ENCODE assay signal across 8 mouse cellular contexts in the genomic region with DNA sequence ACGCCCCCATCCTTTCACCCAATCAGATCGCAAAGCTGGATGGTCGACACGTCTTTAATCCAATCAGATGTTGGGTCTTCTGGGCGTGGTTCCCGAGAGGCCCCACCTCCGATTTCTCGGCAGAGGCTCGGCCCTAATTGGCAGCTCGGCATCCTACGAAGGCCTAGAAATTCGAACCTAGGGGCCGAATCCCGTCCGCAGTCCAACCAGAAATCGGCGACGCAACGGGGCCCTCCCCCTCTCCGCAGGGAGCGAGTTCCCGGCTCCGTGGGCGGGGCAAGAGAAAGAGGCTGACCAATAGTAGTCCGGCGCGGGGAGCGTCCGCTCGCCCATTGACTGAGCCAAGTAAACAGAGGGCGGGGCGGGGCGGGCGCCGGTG. TPM values are rescaled to one million over a fixed set of nuclear protein-coding genes. Genes with fewer than 3 reads are reported as not detected.
DNase-seq lines count a peak whose midpoint lies in the region; ATAC-seq and TF ChIP-seq lines count a peak whose summit lies in the region.

A gene (plus strand): TSS at position 136 of the 379 bp plus-strand sequence.

- no peaks in the 10 kb centered on the region for H3K27me3 ChIP-seq in embryonic facial prominence, embryonic 15.5 days
- H3K27me3 ChIP-seq in limb, embryonic 14.5 days (ENCODE audit: control insufficient read depth, insufficient read depth, low read length), result no peaks in the 10 kb centered on the region
- H3K27me3 ChIP-seq in midbrain, postnatal 0 days (ENCODE audit: insufficient read depth, low read length), result no peaks in the 10 kb centered on the region

- WGBS in bone marrow, adult 2 months, result under 1% methylated on average over 35 of the region's 35 CpGs
- under 1% methylated on average over 30 of the region's 35 CpGs for WGBS in embryonic facial prominence, embryonic 15.5 days
- under 1% methylated on average over 28 of the region's 35 CpGs for WGBS in limb, embryonic 14.5 days
- under 1% methylated on average over 35 of the region's 35 CpGs for WGBS in midbrain, postnatal 0 days

- peaks cover 7% of the 10 kb centered on the region; the same call in 1 of the 2 replicates for H3K36me3 ChIP-seq in embryonic facial prominence, embryonic 15.5 days
- peaks cover 7% of the 10 kb centered on the region for H3K36me3 ChIP-seq in limb, embryonic 14.5 days (ENCODE audit: control insufficient read depth, insufficient read depth, low read length)
- H3K36me3 ChIP-seq in midbrain, postnatal 0 days (ENCODE audit: insufficient read depth, low read length), result peaks cover 4% of the 10 kb centered on the region; the same call in 1 of the 2 replicates

- DNase-seq in 416B (ENCODE audit: low read depth), result peak; percentile 100
- peak; percentile 100 for DNase-seq in heart, adult 8-10 months (ENCODE audit: low spot score)
- DNase-seq in kidney, adult 9 months, result peak; percentile 100
- peak; percentile 100 for DNase-seq in limb, embryonic 14.5 days (ENCODE audit: low spot score)
- peak; percentile 100 for DNase-seq in midbrain, postnatal 0 days (ENCODE audit: low spot score)
- DNase-seq in spleen, postnatal 14 days (ENCODE audit: low spot score in 2 of 2), result peak; percentile 97

- no peak for TF ChIP-seq POLR2A in bone marrow, adult 2 months (IDR thresholded peaks at IDR 0.05; ENCODE audit: borderline replicate concordance, control insufficient read depth, low read depth, low read length)
- TF ChIP-seq POLR2A in limb, embryonic 14.5 days (IDR thresholded peaks at IDR 0.05; ENCODE audit: borderline replicate concordance, extremely low read depth, insufficient read depth, insufficient read length), result no peak

- H3K27ac ChIP-seq in bone marrow, adult 2 months (ENCODE audit: control insufficient read depth, insufficient read depth, low read depth, low read length, poor library complexity), result peak within 1 kb of the TSS; percentile 99
- H3K27ac ChIP-seq in embryonic facial prominence, embryonic 15.5 days (replicated peaks), result peak within 1 kb of the TSS; percentile 96
- peak within 1 kb of the TSS; percentile 88 for H3K27ac ChIP-seq in limb, embryonic 14.5 days (replicated peaks; ENCODE audit: low read depth, low read length)
- H3K27ac ChIP-seq in midbrain, postnatal 0 days (ENCODE audit: low read depth, low read length), result peak within 1 kb of the TSS; percentile 79

- H3K4me3 ChIP-seq in bone marrow, adult 2 months (replicated peaks; ENCODE audit: control insufficient read depth, low read depth, low read length), result peak within 1 kb of the TSS; percentile 90
- peak within 1 kb of the TSS; percentile 70 for H3K4me3 ChIP-seq in embryonic facial prominence, embryonic 15.5 days (replicated peaks)
- H3K4me3 ChIP-seq in limb, embryonic 14.5 days (replicated peaks; ENCODE audit: low read length), result peak within 1 kb of the TSS; percentile 70
- H3K4me3 ChIP-seq in midbrain, postnatal 0 days (ENCODE audit: low read depth, low read length), result peak within 1 kb of the TSS; percentile 80

- H3K4me2 ChIP-seq in embryonic facial prominence, embryonic 15.5 days (replicated peaks), result peak within 1 kb of the TSS; percentile 70
- peak within 1 kb of the TSS; percentile 70 for H3K4me2 ChIP-seq in limb, embryonic 14.5 days (replicated peaks; ENCODE audit: low read depth, low read length, severe bottlenecking)
- peak within 1 kb of the TSS; percentile 86 for H3K4me2 ChIP-seq in midbrain, postnatal 0 days (ENCODE audit: low read depth, low read length, poor library complexity, severe bottlenecking)

- no peak for TF ChIP-seq CTCF in bone marrow, adult 2 months (IDR thresholded peaks at IDR 0.05; ENCODE audit: control insufficient read depth, insufficient read depth, low read length)
- no peak for TF ChIP-seq CTCF in midbrain, postnatal 0 days (IDR thresholded peaks at IDR 0.05)

- peaks cover 13% of the 10 kb centered on the region; the same call in 1 of the 2 replicates for H3K4me1 ChIP-seq in bone marrow, adult 2 months (ENCODE audit: control insufficient read depth, insufficient read depth, low read length)
- peaks cover 29% of the 10 kb centered on the region for H3K4me1 ChIP-seq in embryonic facial prominence, embryonic 15.5 days
- peaks cover 16% of the 10 kb centered on the region for H3K4me1 ChIP-seq in limb, embryonic 14.5 days (ENCODE audit: control insufficient read depth, insufficient read depth, low read length)
- H3K4me1 ChIP-seq in midbrain, postnatal 0 days (ENCODE audit: insufficient read depth, low read length), result peaks cover 9% of the 10 kb centered on the region; the same call in 1 of the 2 replicates

- peak; percentile 97 for ATAC-seq in embryonic facial prominence, embryonic 15.5 days (ENCODE audit: insufficient number of reproducible peaks, low FRiP score, low TSS enrichment, low read depth)
- ATAC-seq in limb, embryonic 14.5 days (ENCODE audit: low FRiP score, low read depth), result peak; percentile 96
- peak; percentile 96 for ATAC-seq in midbrain, postnatal 0 days (ENCODE audit: low FRiP score)

- no peaks in the 10 kb centered on the region for H3K9me3 ChIP-seq in embryonic facial prominence, embryonic 15.5 days (replicated peaks)
- H3K9me3 ChIP-seq in limb, embryonic 14.5 days (ENCODE audit: control insufficient read depth, low read length), result no peaks in the 10 kb centered on the region
- no peaks in the 10 kb centered on the region for H3K9me3 ChIP-seq in midbrain, postnatal 0 days (ENCODE audit: low read length)

- H3K9ac ChIP-seq in embryonic facial prominence, embryonic 15.5 days, result peak within 1 kb of the TSS; percentile 94
- H3K9ac ChIP-seq in limb, embryonic 14.5 days (ENCODE audit: low read depth, low read length, severe bottlenecking), result peak within 1 kb of the TSS; percentile 86
- peak within 1 kb of the TSS; percentile 80 for H3K9ac ChIP-seq in midbrain, postnatal 0 days (replicated peaks; ENCODE audit: low read length, poor library complexity, severe bottlenecking)

RNA-seq across cellular contexts. Expression of the gene that starts here (rescaled TPM):
- polyA plus RNA-seq in bone marrow, adult 2 months (2011; ENCODE audit: insufficient read depth, insufficient read length, low replicate concordance, missing spikeins), result 64.8 and 109 TPM in 2 replicates
- polyA plus RNA-seq in embryonic facial prominence, embryonic 15.5 days (2015; fragmentation: Nextera tagmentation; extraction: Ambion mirVana), result 43.8 and 45.1 TPM in 2 replicates
- total RNA-seq in heart, adult 8-10 months (2022), result 10 to 100 TPM; 14.9 to 19.0 (median 16.6) TPM
- polyA plus RNA-seq in limb, embryonic 14.5 days (2012; rRNA removed), result 81.4 and 92.8 TPM in 2 replicates
- 51.7 and 57.5 TPM in 2 replicates for polyA plus RNA-seq in limb, embryonic 14.5 days (2014; fragmentation: Nextera tagmentation; extraction: Ambion mirVana)
- 70.4 and 71.9 TPM in 2 replicates for total RNA-seq in midbrain, postnatal 0 days (2014; rRNA removed)
- 35.5 and 35.8 TPM in 2 replicates for polyA plus RNA-seq in midbrain, postnatal 0 days (2015; fragmentation: Nextera tagmentation; extraction: Ambion mirVana)

Comparison
In these comparisons a context has a peak if more than half of its experiments do, and no peak if none do; other contexts are left out.
1. Peak in every context shown above with its lines: DNase-seq, ATAC-seq, H3K4me3 ChIP-seq and H3K27ac ChIP-seq.